Mouse (Mus musculus) CH12.LX (cell line): ENCODE results near the gene Naaladl1. TPM values are rescaled to one million over a fixed set of nuclear protein-coding genes. Genes with fewer than 3 reads are reported as not detected.
A peak's percentile ranks its signal among the peaks of the same experiment; 100 is the strongest.

Source experiments
- DNase-seq: peaks from one replicate; pipeline ENCODE4 v3.0.0-alpha.2; 2013; ENCODE audit errors: extremely low read depth
- H3K27ac ChIP-seq: 2 replicates; pipeline ENCODE4 v1.5.1; 2012; ENCODE audit warnings: low read depth, mild to moderate bottlenecking, control low read depth, moderate library complexity; ENCODE audit not compliant: insufficient read depth
- H3K27me3 ChIP-seq: replicated peaks from 2 replicates; pipeline ENCODE3; 2012; ENCODE audit warnings: inconsistent platforms
- H3K36me3 ChIP-seq, 2 experiments: replicated peaks in 1 of 2; 2 replicates each; pipeline versions ENCODE3 to v1.6.1; 2012; ENCODE audit warnings: inconsistent platforms in 1 of 2, low read length in 1 of 2, mild to moderate bottlenecking in 1 of 2, mixed read lengths in 1 of 2, moderate library complexity in 1 of 2; ENCODE audit not compliant: control insufficient read depth in 1 of 2, insufficient read depth in 1 of 2
- H3K4me1 ChIP-seq, 2 experiments: 2 replicates each; pipeline ENCODE4 v1.6.1; 2012; ENCODE audit warnings: inconsistent platforms in 1 of 2, moderate library complexity in 1 of 2; ENCODE audit not compliant: insufficient read depth in 2 of 2, control insufficient read depth in 1 of 2
- H3K4me2 ChIP-seq: 2 replicates; pipeline ENCODE4 v1.6.1; 2012; ENCODE audit warnings: low read depth, mild to moderate bottlenecking, control low read depth; ENCODE audit not compliant: poor library complexity, insufficient read depth, severe bottlenecking
- H3K4me3 ChIP-seq, 3 experiments: fragments of 150-350 bp in 1 of 3; sonication (generic) in 1 of 3; replicated peaks in 1 of 3; 2 replicates each; pipeline versions ENCODE3 to v1.5.1; 2011 to 2012; ENCODE audit warnings: low read depth in 2 of 3, low read length in 2 of 3, mild to moderate bottlenecking in 2 of 3, moderate library complexity in 2 of 3, control low read depth in 1 of 3, improper control_type of control experiment in 1 of 3, inconsistent platforms in 1 of 3, mixed read lengths in 1 of 3; ENCODE audit not compliant: poor library complexity in 1 of 3
- H3K79me2 ChIP-seq: replicated peaks from 2 replicates; pipeline ENCODE4 v1.6.1; 2012; ENCODE audit warnings: mild to moderate bottlenecking, moderate library complexity; ENCODE audit not compliant: control insufficient read depth, poor library complexity, insufficient read depth, severe bottlenecking; ENCODE audit errors: extremely low read depth
- H3K9ac ChIP-seq: 2 replicates; pipeline ENCODE4 v1.6.1; 2012; ENCODE audit warnings: low read depth, mild to moderate bottlenecking, control low read depth, moderate library complexity; ENCODE audit not compliant: insufficient read depth
- H3K9me3 ChIP-seq: replicated peaks from 2 replicates; pipeline ENCODE3; 2012; ENCODE audit warnings: low read length, inconsistent platforms, mixed read lengths
- BHLHE40 ChIP-seq: IDR thresholded peaks from 2 replicates; pipeline ENCODE4 v1.6.1; 2011; ENCODE audit warnings: mild to moderate bottlenecking, low read depth, low read length, improper control_type of control experiment
- CTCF ChIP-seq, 2 experiments: IDR thresholded peaks in 1 of 2; conservative IDR thresholded peaks in 1 of 2; 2 replicates each; pipeline ENCODE4 v1.5.1; 2011 to 2012; ENCODE audit warnings: low read depth in 2 of 2, low read length in 2 of 2, improper control_type of control experiment in 1 of 2, inconsistent platforms in 1 of 2, mild to moderate bottlenecking in 1 of 2, moderate library complexity in 1 of 2
- ELF1 ChIP-seq: IDR thresholded peaks from 2 replicates; pipeline ENCODE4 v1.6.1; 2014; ENCODE audit warnings: low read depth, mild to moderate bottlenecking, inconsistent platforms, low read length, improper control_type of control experiment
- HCFC1 ChIP-seq: IDR thresholded peaks from 2 replicates; pipeline ENCODE4 v1.6.1; 2012; ENCODE audit warnings: low read depth, mild to moderate bottlenecking, inconsistent platforms, low read length, improper control_type of control experiment
- IRF4 ChIP-seq: IDR thresholded peaks from 2 replicates; pipeline ENCODE4 v1.6.1; 2014; ENCODE audit warnings: low read depth, mild to moderate bottlenecking, inconsistent platforms, low read length, improper control_type of control experiment
- KAT2A ChIP-seq: IDR thresholded peaks from 2 replicates; pipeline ENCODE4 v1.6.1; 2012; ENCODE audit warnings: low read length, improper control_type of control experiment, inconsistent platforms; ENCODE audit not compliant: insufficient replicate concordance
- MAX ChIP-seq: IDR thresholded peaks from 2 replicates; pipeline ENCODE4 v1.6.1; 2011; ENCODE audit warnings: low read length, improper control_type of control experiment
- MAZ ChIP-seq: IDR thresholded peaks from 2 replicates; pipeline ENCODE4 v1.6.1; 2012; ENCODE audit warnings: low read depth, mild to moderate bottlenecking, inconsistent platforms, low read length, improper control_type of control experiment, moderate library complexity
- MEF2A ChIP-seq: IDR thresholded peaks from 2 replicates; pipeline ENCODE4 v1.6.1; 2014; ENCODE audit warnings: low read depth, mild to moderate bottlenecking, inconsistent platforms, low read length, improper control_type of control experiment, borderline replicate concordance
- NELFE ChIP-seq: IDR thresholded peaks from 2 replicates; pipeline ENCODE4 v1.6.1; 2011; ENCODE audit warnings: low read depth, low read length, improper control_type of control experiment
- PAX5 ChIP-seq: IDR thresholded peaks from 2 replicates; pipeline ENCODE4 v1.6.1; 2012; ENCODE audit warnings: low read length, inconsistent platforms, mixed read lengths
- POLR2A ChIP-seq: IDR thresholded peaks from 2 replicates; pipeline ENCODE4 v1.6.1; 2011; ENCODE audit warnings: low read depth, mild to moderate bottlenecking, improper control_type of control experiment, low read length
- RAD21 ChIP-seq: IDR thresholded peaks from 2 replicates; pipeline ENCODE4 v1.6.1; 2011; ENCODE audit warnings: low read depth, mild to moderate bottlenecking, low read length, improper control_type of control experiment, moderate library complexity
- RCOR1 ChIP-seq: conservative IDR thresholded peaks from 2 replicates; pipeline ENCODE4 v1.6.1; 2012; ENCODE audit warnings: low read depth, mild to moderate bottlenecking, inconsistent platforms, low read length, improper control_type of control experiment
- SIN3A ChIP-seq: IDR thresholded peaks from 2 replicates; pipeline ENCODE4 v1.6.1; 2012; ENCODE audit warnings: low read length, improper control_type of control experiment, inconsistent platforms
- SMC3 ChIP-seq: IDR thresholded peaks from 2 replicates; pipeline ENCODE4 v1.6.1; 2011; ENCODE audit warnings: low read depth, low read length, improper control_type of control experiment
- TBP ChIP-seq: conservative IDR thresholded peaks from 2 replicates; pipeline ENCODE4 v1.6.1; 2011; ENCODE audit warnings: low read depth, low read length, improper control_type of control experiment
- TCF12 ChIP-seq: IDR thresholded peaks from 2 replicates; pipeline ENCODE4 v1.6.1; 2014; ENCODE audit warnings: low read depth, mild to moderate bottlenecking, inconsistent platforms, low read length, improper control_type of control experiment
- UBTF ChIP-seq: IDR thresholded peaks from 2 replicates; pipeline ENCODE4 v1.6.1; 2012; ENCODE audit warnings: low read depth, mild to moderate bottlenecking, inconsistent platforms, low read length, improper control_type of control experiment, moderate library complexity
- USF2 ChIP-seq: conservative IDR thresholded peaks from 2 replicates; pipeline ENCODE4 v1.6.1; 2011; ENCODE audit warnings: low read depth, low read length, improper control_type of control experiment
- ZC3H11A ChIP-seq: IDR thresholded peaks from 2 replicates; pipeline ENCODE4 v1.6.1; 2012; ENCODE audit warnings: low read depth, mild to moderate bottlenecking, inconsistent platforms, low read length, improper control_type of control experiment
- ZNF384 ChIP-seq: IDR thresholded peaks from 2 replicates; pipeline ENCODE4 v1.6.1; 2012; ENCODE audit warnings: low read depth, low read length, improper control_type of control experiment, inconsistent platforms
- dilution Hi-C: fragments of 300-500 bp; cut with MboI; formaldehyde crosslinking; loops from 2 replicates; pipeline ENCODE4 v1.14.3; 2020; ENCODE audit warnings: low sequenced_read_pairs; ENCODE audit not compliant: extremely low pct_unique_long_range_greater_than_20kb, extremely low pct_ligation_motif_present
- in situ Hi-C: fragments of 300-500 bp; cut with MboI; formaldehyde crosslinking; loops from 3 replicates; pipeline ENCODE4 v1.14.3; 2019; ENCODE audit warnings: low sequenced_read_pairs, low pct_ligation_motif_present, low pct_unique_long_range_greater_than_20kb, mixed read lengths
- polyA plus RNA-seq: library from polyadenylated mRNA; unstranded; fragments of >175 nt; gene quantifications from 2 replicates; pipeline ENCODE4 v1.2.1, GENCODE M21; 2012; ENCODE audit warnings: low read depth; ENCODE audit not compliant: insufficient read length
- total RNA-seq, 2 experiments: library from RNA; depleted of rRNA; stranded (reverse); fragments of 300-350 nt in 1 of 2; fragments of >200 nt in 1 of 2; gene quantifications; 2 replicates each; pipeline ENCODE4 v1.2.3; 2012 to 2014

The Naaladl1 gene
- total and polyA plus RNA-seq, 3 experiments = 0.24 to 1.9 (median 0.34) TPM

DNA sequence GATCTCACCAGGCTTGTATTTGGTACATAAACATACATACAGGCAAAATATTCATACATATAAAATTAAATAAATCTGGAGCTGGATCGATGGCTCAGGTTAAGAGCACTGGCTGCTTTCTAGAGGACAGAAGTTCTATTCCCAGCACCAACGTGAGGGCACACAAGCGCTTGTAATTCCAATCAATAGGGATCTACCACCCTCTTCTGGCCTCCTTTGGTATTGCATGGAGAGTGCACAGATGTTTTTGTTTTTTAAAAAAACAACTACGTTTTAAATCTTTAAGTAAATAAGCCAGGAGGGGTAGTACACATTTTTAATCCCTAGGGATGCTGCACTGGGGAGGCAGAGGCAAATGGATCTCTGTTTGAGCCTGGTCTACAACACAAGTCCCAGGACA, 20.7 kb downstream of the Naaladl1 start:
- Histone ChIP-seq H3K27ac (no peak overlapping the region), H3K79me2 (no peaks in the 10 kb centered on the region), H3K9ac (no peak overlapping the region), H3K9me3 (no peaks in the 10 kb centered on the region), H3K4me1 (peaks cover 0 to 9% of the 10 kb centered on the region in 2 experiments; a peak in 2 of 4 replicates), H3K27me3 (no peaks in the 10 kb centered on the region), H3K4me3 (no peak overlapping the region), H3K36me3 (peaks cover 5 to 21% of the 10 kb centered on the region in 2 experiments), H3K4me2 (peak overlapping the region; percentile 30; the same call in 1 of the 2 replicates)
- in situ Hi-C loops = loop anchor here (10.0 kb wide), 1 partner anchor 161 kb away; the partner anchor contains the start of gene Pola2
- dilution Hi-C loops = no loop called here
- DNase-seq = peak; percentile 68
- TF ChIP-seq CTCF (conservative IDR thresholded peaks at IDR 0.05 in 1 of 2, IDR thresholded peaks at IDR 0.05 in 1 of 2; ENCODE audit: low read depth in 2 of 2, low read length in 2 of 2) (peak; percentile 66 to 76), RAD21 (peak; percentile 85), ZC3H11A (no peak), TCF12 (no peak), SMC3 (peak; percentile 56), HCFC1 (no peak)

DNA sequence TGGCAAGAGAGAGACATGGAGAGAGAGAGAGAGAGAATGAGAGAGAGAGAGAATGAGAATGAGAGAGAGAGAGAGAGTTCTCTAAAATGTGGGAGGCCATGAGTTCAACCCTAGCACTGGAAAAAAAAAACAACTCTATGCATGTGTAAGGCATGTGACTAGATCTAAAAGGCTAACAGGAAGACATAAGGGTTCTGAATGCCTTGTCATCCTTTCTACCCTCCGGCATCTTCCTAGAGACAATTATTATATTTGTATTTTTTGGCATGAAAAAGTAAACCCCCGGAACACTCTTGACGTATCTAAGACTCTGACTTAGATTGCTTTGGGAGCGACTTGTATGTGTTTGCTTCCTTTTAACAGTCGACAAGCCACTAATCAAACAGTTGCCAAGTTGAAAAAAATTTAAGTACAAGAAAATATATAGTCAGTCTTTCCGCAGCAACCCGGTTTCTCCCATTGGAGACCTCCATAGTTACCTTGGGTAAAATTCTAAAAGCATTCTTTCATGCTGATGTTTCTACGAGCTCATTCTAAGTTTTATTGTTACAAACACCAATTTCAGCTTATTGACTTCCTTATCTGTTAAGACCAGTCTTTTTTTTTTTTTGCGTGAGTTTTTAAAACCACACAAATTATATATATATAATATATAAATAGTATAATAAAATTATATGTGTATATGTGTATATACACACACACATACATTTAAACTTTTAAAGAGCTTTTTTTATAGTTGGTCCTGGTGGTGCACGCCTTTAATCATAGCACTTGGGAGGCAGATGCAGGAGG, 21.4 kb downstream of the Naaladl1 start:
- H3K9ac ChIP-seq = peak overlapping the region; percentile 58
- H3K9me3 ChIP-seq = no peaks in the 10 kb centered on the region
- DNase-seq = no peak
- H3K4me2 ChIP-seq = peak overlapping the region; percentile 71
- peaks cover 2 to 9% of the 10 kb centered on the region in 2 experiments; a peak in 3 of 4 replicates for H3K4me1 ChIP-seq
- H3K79me2 ChIP-seq = no peaks in the 10 kb centered on the region
- peaks cover 0 to 14% of the 10 kb centered on the region in 2 experiments for H3K36me3 ChIP-seq
- in situ Hi-C loops (loop anchor here (10.0 kb wide), 1 partner anchor 162 kb away; the partner anchor contains the start of gene Pola2), dilution Hi-C loops (no loop called here)
- peak overlapping the region; percentile 30 to 56 (median 55) for H3K4me3 ChIP-seq
- TF ChIP-seq KAT2A (no peak), BHLHE40 (peak; percentile 19; the same call in 1 of the 2 replicates)
- H3K27me3 ChIP-seq = no peaks in the 10 kb centered on the region
- no peak overlapping the region for H3K27ac ChIP-seq

DNA sequence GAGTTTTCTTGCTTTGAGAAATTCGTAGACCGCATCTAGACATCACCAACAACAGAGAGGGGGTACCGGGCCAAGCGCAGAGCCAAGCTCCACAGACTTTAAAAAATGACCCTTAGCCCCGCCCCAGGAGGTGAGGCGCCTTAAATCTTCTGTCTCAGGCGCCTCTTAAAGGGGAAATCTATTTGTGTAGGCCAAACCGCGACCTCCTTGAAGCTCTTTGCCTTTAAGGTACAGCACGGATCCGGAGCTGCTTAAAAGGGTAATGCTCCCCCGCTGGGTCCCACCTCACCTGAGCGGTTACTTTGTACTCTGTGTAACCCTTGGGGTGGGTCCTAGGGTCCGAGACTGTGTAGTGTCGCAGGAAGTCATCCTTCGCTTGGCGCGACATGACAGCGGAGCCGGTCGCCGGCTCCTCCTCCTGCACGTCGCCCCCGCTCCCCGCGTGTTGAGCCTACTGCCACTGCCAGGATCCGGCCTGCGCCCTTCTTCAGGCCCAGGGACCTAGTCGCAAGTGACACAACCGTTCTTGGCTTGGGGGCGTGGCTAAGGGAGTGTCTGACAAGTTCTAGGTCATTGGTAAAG, 22.3 kb downstream of the Naaladl1 start, which contains the start of gene Snx15:
Gene Snx15 (minus strand): TSS at position 545 of the 582 bp plus-strand sequence.
- Histone ChIP-seq H3K79me2 (no peaks in the 10 kb centered on the region), H3K27me3 (no peaks in the 10 kb centered on the region), H3K9ac (peak within 1 kb of the TSS; percentile 58), H3K4me2 (peak within 1 kb of the TSS; percentile 71), H3K9me3 (no peaks in the 10 kb centered on the region), H3K4me1 (peaks cover 4 to 9% of the 10 kb centered on the region in 2 experiments; a peak in 3 of 4 replicates), H3K27ac (peak within 1 kb of the TSS; percentile 86), H3K4me3 (peak within 1 kb of the TSS; percentile 55 to 68 (median 56)), H3K36me3 (peaks cover 0 to 8% of the 10 kb centered on the region in 2 experiments)
- dilution Hi-C loops = no loop called here
- in situ Hi-C loops = loop anchor here (10.0 kb wide), 1 partner anchor 163 kb away; the partner anchor contains the start of gene Pola2
- peak; percentile 99 for DNase-seq
- TF ChIP-seq MAX (peak; percentile 75), SIN3A (peak; percentile 100), MAZ (peak; percentile 73), ELF1 (no peak; the same call in 1 of the 2 replicates), USF2 (0 out of 2 replicates have a peak, but pooled peaks have one; percentile 7), ZC3H11A (peak; percentile 45; the same call in 1 of the 2 replicates), PAX5 (no peak), TBP (peak; percentile 92), IRF4 (no peak), POLR2A (peak; percentile 80), RCOR1 (no peak), HCFC1 (peak; percentile 73), MEF2A (0 out of 2 replicates have a peak, but pooled peaks have one; percentile 8), UBTF (peak; percentile 86; the same call in 1 of the 2 replicates), TCF12 (0 out of 2 replicates have a peak, but pooled peaks have one; percentile 33), NELFE (peak; percentile 71; the same call in 1 of the 2 replicates), ZNF384 (no peak)
